Mouse (Mus musculus) embryonic facial prominence, embryonic 13.5 days (tissue): ENCODE results near the gene 2310030G06Rik. TPM values are rescaled to one million over a fixed set of nuclear protein-coding genes. Genes with fewer than 3 reads are reported as not detected.

Experiments
- ATAC-seq: fragments of 200-750 bp; cut with Nextera tagmentation; 2 replicates; pipeline ENCODE4 v1.8.0; 2017; ENCODE audit warnings: low read depth; ENCODE audit not compliant: insufficient number of reproducible peaks, insufficient read depth, low FRiP score, low TSS enrichment
- H3K27ac ChIP-seq: fragments of 300-500 bp; sonication (generic); 2 replicates; pipeline ENCODE4 v1.5.1; 2015; ENCODE audit warnings: moderate library complexity, mild to moderate bottlenecking, inconsistent platforms
- H3K27me3 ChIP-seq: fragments of 300-500 bp; sonication (generic); 2 replicates; pipeline ENCODE4 v1.6.1; 2015; ENCODE audit warnings: mild to moderate bottlenecking, inconsistent platforms
- H3K36me3 ChIP-seq: fragments of 300-500 bp; sonication (generic); 2 replicates; pipeline ENCODE4 v1.6.1; 2015; ENCODE audit warnings: mild to moderate bottlenecking, inconsistent platforms
- H3K4me1 ChIP-seq: fragments of 300-500 bp; sonication (generic); 2 replicates; pipeline ENCODE4 v1.6.1; 2015; ENCODE audit warnings: inconsistent platforms
- H3K4me2 ChIP-seq: fragments of 300-500 bp; sonication (generic); 2 replicates; pipeline ENCODE4 v1.6.1; 2015; ENCODE audit warnings: moderate library complexity, mild to moderate bottlenecking, inconsistent platforms
- H3K4me3 ChIP-seq: fragments of 300-500 bp; sonication (generic); 2 replicates; pipeline ENCODE4 v1.5.1; 2015; ENCODE audit warnings: mild to moderate bottlenecking, inconsistent platforms
- H3K9ac ChIP-seq: fragments of 300-500 bp; sonication (generic); 2 replicates; pipeline ENCODE4 v1.6.1; 2015; ENCODE audit warnings: mild to moderate bottlenecking, inconsistent platforms
- H3K9me3 ChIP-seq: fragments of 300-500 bp; sonication (generic); 2 replicates; pipeline ENCODE4 v1.6.1; 2016; ENCODE audit warnings: inconsistent platforms
- WGBS: fragments of 180-500 bp; shearing (Covaris S2); methylation state at CpG from one replicate; pipeline ENCODE4 v1.1.7; 2015; ENCODE audit warnings: mixed read lengths; 5-methylcytosine and 5-hydroxymethylcytosine counted together
- polyA plus RNA-seq: library from polyadenylated mRNA; unstranded; fragments of >200 nt; fragmentation: Nextera tagmentation; extraction: Ambion mirVana; gene quantifications from 2 replicates; pipeline ENCODE4 v1.2.1, GENCODE M21; 2015

Gene 2310030G06Rik
- polyA plus RNA-seq, 1 experiment from 2014 or later, result 6.0 TPM

GRCm38 (mm10) chr9:50740867-50741784 is 5.2 kb downstream of the 2310030G06Rik start:
- H3K9me3 ChIP-seq, result no peaks in the 10 kb centered on the region
- H3K27ac ChIP-seq, result no peak overlapping the region
- 75% methylated on average over 14 of the region's 14 CpGs for WGBS
- no peak overlapping the region for H3K4me2 ChIP-seq
- peaks cover 14% of the 10 kb centered on the region for H3K4me1 ChIP-seq
- ATAC-seq, result no peak
- no peak overlapping the region for H3K4me3 ChIP-seq
- H3K36me3 ChIP-seq, result no peaks in the 10 kb centered on the region
- H3K27me3 ChIP-seq, result peaks cover 4% of the 10 kb centered on the region; the same call in 1 of the 2 replicates
- no peak overlapping the region for H3K9ac ChIP-seq

GRCm38 (mm10) chr9:50738914-50739870 is 7.1 kb downstream of the 2310030G06Rik start, which contains the start of gene Dixdc1:
Gene Dixdc1, minus strand, starts transcription at chr9:50739517.
- Histone ChIP-seq H3K27ac (0 out of 2 replicates have a peak within 1 kb of the TSS, but pooled peaks have one; percentile 4), H3K4me2 (peak within 1 kb of the TSS; percentile 67), H3K9me3 (no peaks in the 10 kb centered on the region), H3K36me3 (no peaks in the 10 kb centered on the region), H3K4me1 (peaks cover 10% of the 10 kb centered on the region), H3K27me3 (no peaks in the 10 kb centered on the region), H3K9ac (peak within 1 kb of the TSS; percentile 62), H3K4me3 (peak within 1 kb of the TSS; percentile 43)
- WGBS, result 14% methylated on average over 36 of the region's 36 CpGs
- ATAC-seq, result peak; percentile 94

- no peak overlapping the region for H3K9ac ChIP-seq
- H3K27ac ChIP-seq, result no peak overlapping the region
- no peaks in the 10 kb centered on the region for H3K36me3 ChIP-seq
- H3K27me3 ChIP-seq, result no peaks in the 10 kb centered on the region
- WGBS, result 2% methylated on average over 9 of the region's 9 CpGs
- no peak for ATAC-seq
- H3K4me2 ChIP-seq, result peak overlapping the region; percentile 29; the same call in 1 of the 2 replicates
- no peak overlapping the region for H3K4me3 ChIP-seq
- H3K4me1 ChIP-seq, result peaks cover 10% of the 10 kb centered on the region
- H3K9me3 ChIP-seq, result no peaks in the 10 kb centered on the region
Measured at GRCm38 (mm10) chr9:50734989-50735388, 11.3 kb downstream of the 2310030G06Rik start.

- Histone ChIP-seq H3K9ac (no peak overlapping the region), H3K4me1 (peaks cover 5% of the 10 kb centered on the region; the same call in 1 of the 2 replicates), H3K27me3 (no peaks in the 10 kb centered on the region), H3K9me3 (no peaks in the 10 kb centered on the region), H3K4me3 (no peak overlapping the region), H3K4me2 (no peak overlapping the region), H3K36me3 (no peaks in the 10 kb centered on the region), H3K27ac (no peak overlapping the region)
- no peak for ATAC-seq
- 35% methylated on average over 4 of the region's 4 CpGs for WGBS
Measured at GRCm38 (mm10) chr9:50732560-50732959, 13.8 kb downstream of the 2310030G06Rik start.

GRCm38 (mm10) chr9:50729600-50729999 is 16.7 kb downstream of the 2310030G06Rik start:
- no peak for ATAC-seq
- Histone ChIP-seq H3K36me3 (no peaks in the 10 kb centered on the region), H3K27me3 (no peaks in the 10 kb centered on the region), H3K4me3 (no peak overlapping the region), H3K4me2 (no peak overlapping the region), H3K27ac (no peak overlapping the region), H3K4me1 (peaks cover 29% of the 10 kb centered on the region), H3K9ac (no peak overlapping the region), H3K9me3 (no peaks in the 10 kb centered on the region)
- 34% methylated on average over 4 of the region's 4 CpGs for WGBS

- H3K4me2 ChIP-seq, result peak overlapping the region; percentile 82
- H3K27me3 ChIP-seq, result no peaks in the 10 kb centered on the region
- no peaks in the 10 kb centered on the region for H3K36me3 ChIP-seq
- peak; percentile 87 for ATAC-seq
- H3K27ac ChIP-seq, result peak overlapping the region; percentile 83
- H3K4me3 ChIP-seq, result peak overlapping the region; percentile 68
- H3K9me3 ChIP-seq, result no peaks in the 10 kb centered on the region
- H3K9ac ChIP-seq, result peak overlapping the region; percentile 79
- under 1% methylated on average over 45 of the region's 45 CpGs for WGBS
- peaks cover 42% of the 10 kb centered on the region for H3K4me1 ChIP-seq
Measured at GRCm38 (mm10) chr9:50727925-50728651, 18.2 kb downstream of the 2310030G06Rik start.

- Histone ChIP-seq H3K4me3 (peak overlapping the region; percentile 68), H3K4me2 (peak overlapping the region; percentile 82), H3K9ac (peak overlapping the region; percentile 79), H3K9me3 (no peaks in the 10 kb centered on the region), H3K27me3 (no peaks in the 10 kb centered on the region), H3K4me1 (peaks cover 48% of the 10 kb centered on the region), H3K36me3 (no peaks in the 10 kb centered on the region), H3K27ac (peak overlapping the region; percentile 83)
- peak; percentile 10; the same call in 1 of the 2 replicates for ATAC-seq
- 2% methylated on average over 30 of the region's 30 CpGs for WGBS
Measured at GRCm38 (mm10) chr9:50727171-50727924, 19.0 kb downstream of the 2310030G06Rik start.

GRCm38 (mm10) chr9:50725921-50726590 is 20.3 kb downstream of the 2310030G06Rik start:
- no peaks in the 10 kb centered on the region for H3K9me3 ChIP-seq
- 11% methylated on average over 8 of the region's 8 CpGs for WGBS
- H3K9ac ChIP-seq, result peak overlapping the region; percentile 46; the same call in 1 of the 2 replicates
- no peak for ATAC-seq
- no peaks in the 10 kb centered on the region for H3K27me3 ChIP-seq
- peaks cover 54% of the 10 kb centered on the region for H3K4me1 ChIP-seq
- peak overlapping the region; percentile 68 for H3K4me3 ChIP-seq
- H3K27ac ChIP-seq, result peak overlapping the region; percentile 83
- H3K4me2 ChIP-seq, result peak overlapping the region; percentile 82
- no peaks in the 10 kb centered on the region for H3K36me3 ChIP-seq

GRCm38 (mm10) chr9:50724661-50725330 is 21.5 kb downstream of the 2310030G06Rik start:
- H3K4me1 ChIP-seq, result peaks cover 59% of the 10 kb centered on the region
- peak overlapping the region; percentile 82 for H3K4me2 ChIP-seq
- H3K27ac ChIP-seq, result peak overlapping the region; percentile 39; the same call in 1 of the 2 replicates
- H3K4me3 ChIP-seq, result no peak overlapping the region
- no peaks in the 10 kb centered on the region for H3K9me3 ChIP-seq
- no peak for ATAC-seq
- H3K9ac ChIP-seq, result peak overlapping the region; percentile 27; the same call in 1 of the 2 replicates
- WGBS, result 22% methylated on average over 3 of the region's 3 CpGs
- H3K36me3 ChIP-seq, result no peaks in the 10 kb centered on the region
- H3K27me3 ChIP-seq, result no peaks in the 10 kb centered on the region
